Mouse (Mus musculus) gastrocnemius, postnatal 14 days (tissue): ENCODE measurements around the gene Bpifb9b. TPM values are rescaled to one million over a fixed set of nuclear protein-coding genes. Genes with fewer than 3 reads are reported as not detected.
"Not testable (repeated sequence)": the region's sequence is repeated elsewhere in the genome, so short reads cannot be mapped to it uniquely, and the experiment has no call there.

Experiments
- DNase-seq: peaks from one replicate; pipeline ENCODE4 v3.0.0; 2021; ENCODE audit warnings: mixed read lengths
- intact Hi-C: fragments of 180-260 bp; cut with DNase I; formaldehyde crosslinking; loops from one replicate; pipeline ENCODE4 v1.15.1; 2025; ENCODE audit warnings: low total_unique reads
- long read RNA-seq, 2 experiments: library from polyadenylated mRNA; stranded (forward); transcript quantifications; one replicate each; pipeline ENCODE4 v2.0.0; 2021
- total RNA-seq, 2 experiments: library from RNA; stranded (reverse); gene quantifications; 2 replicates each; pipeline ENCODE4 v1.2.3; 2021

Bpifb9b gene
- total RNA-seq: not detected
- long read RNA-seq, experiment 1: 0 reads
- long read RNA-seq, experiment 2: 0 reads

GRCm38 (mm10) chr2:154306927-154307326, at the start of gene Bpifb9b:
Bpifb9b (plus strand) TSS chr2:154307227.
- intact Hi-C loops, DNase-seq: not testable (repeated sequence)

GRCm38 (mm10) chr2:154257554-154257953, 49.5 kb upstream of the Bpifb9b start, which contains the start of gene Bpifb9a:
Bpifb9a (plus strand) TSS chr2:154257854.
- intact Hi-C loops, DNase-seq: not testable (repeated sequence)

- DNase-seq, intact Hi-C loops: not testable (repeated sequence)
Measured at GRCm38 (mm10) chr2:154264397-154264796, 42.6 kb upstream of the Bpifb9b start.

- not testable (repeated sequence) for DNase-seq
Measured at GRCm38 (mm10) chr2:154291866-154292265, 15.2 kb upstream of the Bpifb9b start.

GRCm38 (mm10) chr2:154292833-154293232, 14.2 kb upstream of the Bpifb9b start:
- intact Hi-C loops: loop anchor here (5.0 kb wide), 1 partner anchor 76 kb away; no protein-coding TSS in a partner anchor
- DNase-seq: no peak

More at GRCm38 (mm10) chr2:154291866-154292265, 15.2 kb upstream of the Bpifb9b start:
- intact Hi-C loops: loop anchor here (5.0 kb wide), 1 partner anchor 75 kb away; no protein-coding TSS in a partner anchor

GRCm38 (mm10) chr2:154294746-154295145, 12.3 kb upstream of the Bpifb9b start:
- peak; percentile 13 for DNase-seq
- intact Hi-C loops: loop anchor here (5.0 kb wide), 1 partner anchor 77 kb away; no protein-coding TSS in a partner anchor

GRCm38 (mm10) chr2:154300496-154300895, 6.5 kb upstream of the Bpifb9b start:
- DNase-seq: peak; percentile 67

GRCm38 (mm10) chr2:154301763-154302162, 5.3 kb upstream of the Bpifb9b start:
- DNase-seq: no peak
- intact Hi-C loops: no loop called here

More at GRCm38 (mm10) chr2:154300496-154300895, 6.5 kb upstream of the Bpifb9b start:
- intact Hi-C loops: no loop called here

- intact Hi-C loops, DNase-seq: not testable (repeated sequence)
Measured at GRCm38 (mm10) chr2:154304604-154305003, 2.4 kb upstream of the Bpifb9b start.

GRCm38 (mm10) chr2:154313771-154314170, 6.7 kb downstream of the Bpifb9b start:
- DNase-seq: not testable (repeated sequence)

GRCm38 (mm10) chr2:154326852-154327251, 19.8 kb downstream of the Bpifb9b start:
- DNase-seq: no peak
- intact Hi-C loops: no loop called here

More at GRCm38 (mm10) chr2:154313771-154314170, 6.7 kb downstream of the Bpifb9b start:
- intact Hi-C loops: not testable (repeated sequence)

GRCm38 (mm10) chr2:154335572-154335971, 28.5 kb downstream of the Bpifb9b start:
- DNase-seq: no peak
- intact Hi-C loops: no loop called here

- DNase-seq: no peak
- intact Hi-C loops: no loop called here
Measured at GRCm38 (mm10) chr2:154338161-154338560, 31.1 kb downstream of the Bpifb9b start.

- DNase-seq: no peak
Measured at GRCm38 (mm10) chr2:154339356-154339755, 32.3 kb downstream of the Bpifb9b start.

GRCm38 (mm10) chr2:154348152-154348551, 41.1 kb downstream of the Bpifb9b start:
- intact Hi-C loops: no loop called here
- DNase-seq: no peak

More at GRCm38 (mm10) chr2:154339356-154339755, 32.3 kb downstream of the Bpifb9b start:
- intact Hi-C loops: no loop called here

- DNase-seq, intact Hi-C loops: not testable (repeated sequence)
Measured at GRCm38 (mm10) chr2:154354000-154354425, 47.0 kb downstream of the Bpifb9b start.

GRCm38 (mm10) chr2:154367510-154367909, 60.5 kb downstream of the Bpifb9b start:
- intact Hi-C loops: no loop called here
- DNase-seq: no peak
